Mouse (Mus musculus): Measurements from ENCODE around the gene Ubc. TPM values are rescaled to one million over a fixed set of nuclear protein-coding genes. Genes with fewer than 3 reads are reported as not detected.

Ubc gene
- polyA plus RNA-seq, 2 experiments, result 221 to 313 TPM

DNA sequence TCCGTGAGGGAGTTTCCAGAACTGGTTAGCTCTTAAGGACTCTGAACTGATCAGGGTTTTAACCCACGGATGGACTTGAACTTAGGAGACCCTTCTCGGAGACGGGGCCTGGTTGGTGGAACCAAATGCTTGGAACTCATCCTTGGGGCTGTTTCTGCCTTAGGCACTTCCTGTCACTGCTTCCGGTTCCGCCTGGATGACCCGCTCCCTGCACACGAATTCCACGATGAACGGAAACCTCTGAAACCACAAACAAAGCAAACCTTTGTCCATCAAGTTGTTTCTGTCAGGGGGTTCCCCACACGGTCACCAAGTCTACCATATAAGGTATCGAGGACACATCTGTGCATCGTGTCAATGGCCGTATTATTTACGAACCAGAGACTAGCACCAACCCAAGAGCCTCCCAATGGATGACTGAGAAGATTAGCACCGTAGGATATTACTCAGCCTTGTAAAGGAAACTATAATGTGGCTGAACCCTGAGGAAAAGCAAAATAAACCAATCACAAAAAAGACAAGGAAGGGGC is 29.0 kb downstream of the Ubc start:
- DNase-seq (ENCODE audit: low read depth in 3 of 3, low spot score in 3 of 3) (no peak), ATAC-seq (ENCODE audit: insufficient read depth) (no peak)
- Histone ChIP-seq H3K4me2 (ENCODE audit: low read depth) (no peak overlapping the region), H3K9ac (replicated peaks) (no peak overlapping the region), H3K36me3 (replicated peaks; ENCODE audit: control insufficient read depth, insufficient read depth, low read depth) (no peaks in the 10 kb centered on the region), H3K27ac (no peak overlapping the region), H3K27me3 (ENCODE audit: control insufficient read depth, insufficient read depth, low read length) (no peaks in the 10 kb centered on the region; the same call in 1 of the 2 replicates), H3K4me1 (replicated peaks; ENCODE audit: control insufficient read depth in 2 of 2, insufficient read depth in 2 of 2, low read length in 1 of 2) (peaks cover 0 to 2% of the 10 kb centered on the region in 2 experiments; a peak in 2 of 4 replicates), H3K4me3 (ENCODE audit: insufficient read depth in 1 of 2, low read depth in 2 of 2, low read length in 2 of 2) (no peak overlapping the region), H3K9me3 (ENCODE audit: control insufficient read depth, low read length) (no peaks in the 10 kb centered on the region)
- 33% methylated on average over 16 of the region's 16 CpGs for WGBS (ENCODE audit: insufficient replicate concordance)
- TF ChIP-seq EP300 (IDR thresholded peaks at IDR 0.05; ENCODE audit: low read depth), result no peak
- TF ChIP-seq CTCF (IDR thresholded peaks at IDR 0.05; ENCODE audit: low read depth), result no peak

- Histone ChIP-seq H3K4me3 (ENCODE audit: insufficient read depth in 1 of 2, low read depth in 2 of 2, low read length in 2 of 2) (no peak overlapping the region), H3K9me3 (ENCODE audit: control insufficient read depth, low read length) (no peaks in the 10 kb centered on the region), H3K9ac (replicated peaks) (no peak overlapping the region), H3K4me1 (replicated peaks; ENCODE audit: control insufficient read depth in 2 of 2, insufficient read depth in 2 of 2, low read length in 1 of 2) (peaks cover 0 to 2% of the 10 kb centered on the region in 2 experiments; a peak in 2 of 4 replicates), H3K4me2 (ENCODE audit: low read depth) (no peak overlapping the region), H3K27ac (no peak overlapping the region), H3K27me3 (ENCODE audit: control insufficient read depth, insufficient read depth, low read length) (no peaks in the 10 kb centered on the region; the same call in 1 of the 2 replicates), H3K36me3 (replicated peaks; ENCODE audit: control insufficient read depth, insufficient read depth, low read depth) (no peaks in the 10 kb centered on the region)
- 71% methylated on average over 9 of the region's 9 CpGs for WGBS (ENCODE audit: insufficient replicate concordance)
- TF ChIP-seq EP300 (IDR thresholded peaks at IDR 0.05; ENCODE audit: low read depth), result no peak
- no peak for TF ChIP-seq CTCF (IDR thresholded peaks at IDR 0.05; ENCODE audit: low read depth)
- ATAC-seq (ENCODE audit: insufficient read depth), result no peak
- DNase-seq (ENCODE audit: low read depth in 3 of 3, low spot score in 3 of 3), result no peak
Observed at GRCm38 (mm10) chr5:125360566-125360965, 29.4 kb downstream of the Ubc start.

- WGBS (ENCODE audit: insufficient replicate concordance), result 13% methylated on average over 5 of the region's 5 CpGs
- Histone ChIP-seq H3K9me3 (ENCODE audit: control insufficient read depth, low read length) (no peaks in the 10 kb centered on the region), H3K4me3 (ENCODE audit: insufficient read depth in 1 of 2, low read depth in 2 of 2, low read length in 2 of 2) (no peak overlapping the region), H3K36me3 (replicated peaks; ENCODE audit: control insufficient read depth, insufficient read depth, low read depth) (no peaks in the 10 kb centered on the region), H3K27me3 (ENCODE audit: control insufficient read depth, insufficient read depth, low read length) (no peaks in the 10 kb centered on the region), H3K4me1 (replicated peaks; ENCODE audit: control insufficient read depth in 2 of 2, insufficient read depth in 2 of 2, low read length in 1 of 2) (peaks cover 0 to 2% of the 10 kb centered on the region in 2 experiments; a peak in 2 of 4 replicates), H3K9ac (replicated peaks) (no peak overlapping the region), H3K4me2 (ENCODE audit: low read depth) (peak overlapping the region; percentile 31), H3K27ac (no peak overlapping the region)
- no peak for DNase-seq (ENCODE audit: low read depth in 3 of 3, low spot score in 3 of 3)
- ATAC-seq (ENCODE audit: insufficient read depth), result no peak
- TF ChIP-seq EP300 (IDR thresholded peaks at IDR 0.05; ENCODE audit: low read depth), result no peak
- no peak for TF ChIP-seq CTCF (IDR thresholded peaks at IDR 0.05; ENCODE audit: low read depth)
Observed at GRCm38 (mm10) chr5:125358270-125358608, 31.8 kb downstream of the Ubc start.

DNA sequence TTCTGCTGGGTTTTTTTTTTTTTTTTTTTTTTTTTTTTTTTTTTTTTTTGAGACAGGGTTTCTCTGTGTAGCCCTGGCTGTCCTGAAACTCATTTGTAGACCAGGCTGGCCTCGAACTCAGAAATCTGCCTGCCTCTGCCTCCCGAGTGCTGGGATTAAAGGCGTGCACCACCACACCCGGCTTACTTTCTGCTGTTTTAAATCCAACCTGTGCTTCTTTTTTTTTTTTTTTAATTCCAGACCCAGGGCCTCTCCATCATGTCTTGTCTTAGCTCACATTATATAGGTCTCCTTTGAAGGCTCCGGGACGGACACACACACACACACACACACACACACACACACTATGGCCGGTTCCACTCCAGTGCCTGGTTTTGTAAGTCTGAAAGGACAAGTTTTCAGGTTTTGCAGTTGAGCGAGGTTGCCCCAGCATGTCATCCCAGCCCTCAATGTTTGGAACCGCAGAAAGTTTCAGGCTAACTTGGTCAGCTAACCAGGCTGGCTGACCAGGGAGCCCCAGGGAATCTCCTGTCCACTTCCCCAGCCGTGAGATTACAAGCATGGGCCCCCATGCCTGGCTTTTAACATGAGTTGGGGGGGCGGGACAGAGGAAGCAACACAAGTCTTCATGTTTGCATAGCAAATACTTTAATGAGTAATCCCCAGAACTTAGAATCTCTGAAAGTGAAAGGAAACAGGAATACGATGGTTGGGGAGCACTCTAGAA is 32.3 kb downstream of the Ubc start:
- Histone ChIP-seq H3K9me3 (ENCODE audit: control insufficient read depth, low read length) (no peaks in the 10 kb centered on the region), H3K4me1 (replicated peaks; ENCODE audit: control insufficient read depth in 2 of 2, insufficient read depth in 2 of 2, low read length in 1 of 2) (peaks cover 0 to 2% of the 10 kb centered on the region in 2 experiments; a peak in 2 of 4 replicates), H3K9ac (replicated peaks) (no peak overlapping the region), H3K27ac (no peak overlapping the region), H3K36me3 (replicated peaks; ENCODE audit: control insufficient read depth, insufficient read depth, low read depth) (no peaks in the 10 kb centered on the region), H3K4me3 (ENCODE audit: insufficient read depth in 1 of 2, low read depth in 2 of 2, low read length in 2 of 2) (no peak overlapping the region), H3K27me3 (ENCODE audit: control insufficient read depth, insufficient read depth, low read length) (no peaks in the 10 kb centered on the region), H3K4me2 (ENCODE audit: low read depth) (peak overlapping the region; percentile 31)
- WGBS (ENCODE audit: insufficient replicate concordance), result 53% methylated on average over 12 of the region's 12 CpGs
- TF ChIP-seq CTCF (IDR thresholded peaks at IDR 0.05; ENCODE audit: low read depth) (no peak), EP300 (IDR thresholded peaks at IDR 0.05; ENCODE audit: low read depth) (no peak)
- ATAC-seq (ENCODE audit: insufficient read depth) (no peak), DNase-seq (ENCODE audit: low read depth in 3 of 3, low spot score in 3 of 3) (no peak)

- DNase-seq (ENCODE audit: low read depth in 3 of 3, low spot score in 3 of 3) (no peak), ATAC-seq (ENCODE audit: insufficient read depth) (no peak)
- Histone ChIP-seq H3K27ac (no peak overlapping the region), H3K9ac (replicated peaks) (no peak overlapping the region), H3K4me1 (replicated peaks; ENCODE audit: control insufficient read depth in 2 of 2, insufficient read depth in 2 of 2, low read length in 1 of 2) (no peaks in the 10 kb centered on the region), H3K27me3 (ENCODE audit: control insufficient read depth, insufficient read depth, low read length) (no peaks in the 10 kb centered on the region), H3K9me3 (ENCODE audit: control insufficient read depth, low read length) (no peaks in the 10 kb centered on the region), H3K36me3 (replicated peaks; ENCODE audit: control insufficient read depth, insufficient read depth, low read depth) (no peaks in the 10 kb centered on the region), H3K4me2 (ENCODE audit: low read depth) (no peak overlapping the region), H3K4me3 (ENCODE audit: insufficient read depth in 1 of 2, low read depth in 2 of 2, low read length in 2 of 2) (no peak overlapping the region)
- WGBS (ENCODE audit: insufficient replicate concordance), result 39% methylated on average over 6 of the region's 7 CpGs
- no peak for TF ChIP-seq CTCF (IDR thresholded peaks at IDR 0.05; ENCODE audit: low read depth)
- no peak for TF ChIP-seq EP300 (IDR thresholded peaks at IDR 0.05; ENCODE audit: low read depth)
Observed at GRCm38 (mm10) chr5:125355650-125356049, 34.4 kb downstream of the Ubc start.
